Mouse (Mus musculus) gastrocnemius, postnatal 25 days (tissue): ENCODE measurements at regions not wholly inside any gene's neighbourhood (a gene's known extent, or its start where the extent isn't known, plus 50 kb on each side); places are given as distances from the start of the nearest gene placed in this dataset.
A peak's percentile ranks its signal among the peaks of the same experiment; 100 is the strongest.

Experiments used
- DNase-seq: peaks from one replicate; pipeline ENCODE4 v3.0.0; 2022

DNA sequence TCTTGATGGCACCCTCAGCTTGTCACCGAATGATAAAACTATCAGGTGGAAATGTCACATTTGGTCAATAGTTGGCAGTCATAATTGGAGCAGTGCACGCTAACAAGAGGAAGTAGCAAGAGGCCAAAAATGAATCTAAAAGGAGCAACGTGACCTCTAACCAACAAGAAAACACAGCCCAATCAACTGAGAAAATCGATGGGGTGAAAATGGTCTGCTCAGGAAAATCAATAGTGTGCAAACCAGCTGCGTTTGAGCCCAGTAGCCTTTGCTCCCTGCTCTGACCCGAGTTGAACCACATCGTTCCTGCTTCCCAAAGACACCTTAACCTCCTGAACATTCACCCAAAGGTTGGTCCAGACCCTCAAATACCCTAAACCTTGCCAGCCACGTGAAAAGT lies 207.3 kb upstream of the Gm6657 start:
- DNase-seq = no peak

DNA sequence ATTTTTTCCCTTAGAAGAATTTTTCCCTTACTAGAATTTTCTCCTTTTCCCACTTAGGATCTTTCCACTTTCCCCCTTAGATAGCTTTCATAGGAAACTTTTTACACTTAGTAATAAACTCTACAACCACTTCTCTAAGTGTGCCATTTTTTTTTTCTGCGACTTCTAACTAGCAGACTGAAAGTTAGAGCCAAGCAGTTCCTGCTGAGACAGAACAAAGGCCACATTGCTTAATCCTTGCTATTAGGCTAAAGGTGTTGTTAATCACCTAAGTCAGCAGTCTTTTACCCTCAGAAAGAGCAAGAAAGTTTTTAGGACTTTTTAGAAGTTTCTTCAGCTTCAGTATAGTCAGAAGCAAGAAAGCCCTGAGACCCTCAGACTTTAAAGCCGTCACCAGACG lies 204.3 kb upstream of the Gm6657 start:
- DNase-seq = no peak

DNA sequence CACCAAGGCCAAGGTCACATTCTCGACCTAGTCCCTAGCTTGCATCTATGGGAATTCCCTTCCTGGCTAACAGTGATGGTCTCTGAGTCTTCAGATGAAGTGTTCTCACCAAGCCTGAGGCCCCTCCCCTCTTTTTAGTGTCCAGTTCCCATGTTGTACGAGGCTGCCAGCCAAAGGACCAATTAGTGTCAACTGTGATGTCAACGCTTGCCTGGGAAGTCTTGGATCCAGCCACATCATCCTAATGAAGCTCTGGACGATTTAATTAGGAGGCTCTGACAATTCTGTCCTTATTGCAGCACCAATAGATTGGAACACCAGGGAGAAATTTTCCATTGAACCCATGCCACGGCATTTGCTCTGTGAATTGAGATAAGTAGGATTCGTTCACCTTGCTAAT lies 202.4 kb upstream of the Gm6657 start:
- no peak for DNase-seq

DNA sequence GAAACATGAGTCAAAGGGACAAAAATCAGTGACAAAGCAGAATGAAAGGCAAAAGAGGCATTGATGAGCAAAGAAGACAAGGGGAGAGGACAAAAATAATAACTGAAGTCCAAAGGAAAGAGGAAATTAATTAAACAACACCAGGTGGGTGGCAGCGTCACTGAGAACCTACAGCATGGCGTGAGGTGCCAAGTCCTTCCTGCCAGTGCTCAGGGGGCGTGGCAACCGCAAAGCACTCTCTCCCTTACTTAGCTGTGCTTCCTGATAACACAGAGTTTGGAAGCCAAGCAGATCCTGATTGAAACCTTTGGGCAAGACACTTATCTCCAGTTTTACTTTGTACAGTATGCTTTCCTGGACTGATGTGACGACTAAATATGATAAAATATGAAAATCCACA lies 199.9 kb upstream of the Gm6657 start:
- DNase-seq = no peak

DNA sequence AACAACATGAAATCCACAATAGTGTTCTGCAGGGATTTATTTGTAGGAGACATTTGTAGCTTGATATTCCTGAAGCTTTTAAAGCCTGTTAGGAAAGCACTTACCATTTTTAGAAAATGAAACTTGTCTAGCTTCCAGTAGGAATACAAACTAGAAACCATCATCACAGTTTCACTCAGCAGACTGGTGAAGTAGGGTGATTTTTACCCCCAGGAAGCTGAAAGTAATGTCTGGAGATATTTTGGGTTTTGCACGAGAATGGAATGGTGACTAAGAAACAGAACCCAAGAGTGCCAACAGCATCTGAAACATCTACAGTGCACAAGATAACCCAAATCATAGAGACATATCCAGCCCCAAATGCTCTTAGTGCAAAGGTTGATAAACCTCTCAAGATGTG lies 196.1 kb upstream of the Gm6657 start:
- no peak for DNase-seq

DNA sequence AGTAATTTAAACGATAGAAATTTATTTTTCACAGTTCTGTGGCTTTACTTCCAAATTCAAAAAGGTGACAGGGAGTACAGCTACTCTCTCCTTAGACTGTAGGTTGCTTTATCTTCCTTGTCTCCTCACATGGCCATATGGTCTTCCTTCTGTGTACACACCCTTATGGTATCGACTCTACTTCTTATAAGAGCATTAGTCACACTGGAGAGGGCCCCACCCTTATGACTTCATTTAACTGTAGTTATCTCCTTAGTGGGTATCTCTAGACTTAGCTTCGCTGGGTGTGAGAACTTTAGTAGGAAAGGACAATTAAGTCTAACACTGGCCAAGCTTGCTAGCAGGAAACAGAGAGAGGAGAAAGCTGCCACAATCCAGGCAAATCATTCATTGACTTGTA lies 193.6 kb upstream of the Gm6657 start:
- no peak for DNase-seq

DNA sequence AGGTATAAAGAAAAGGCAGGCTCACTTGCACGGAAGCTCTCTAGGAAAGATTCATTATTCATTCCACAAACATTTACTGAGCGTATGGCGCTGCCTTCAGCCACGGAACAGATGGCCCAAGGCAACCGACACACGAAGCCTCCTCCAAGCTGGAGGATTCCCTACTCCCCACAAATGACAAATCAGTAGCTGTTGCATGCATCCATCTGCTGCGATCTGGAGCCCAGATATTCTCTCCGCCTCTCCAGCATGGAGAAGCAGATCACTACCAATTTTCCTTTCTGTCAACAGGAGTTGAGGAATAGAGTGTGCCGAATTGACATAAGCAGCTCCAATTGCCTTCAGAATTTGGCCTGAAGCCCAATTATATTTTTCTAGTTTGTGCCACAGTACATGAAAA lies 192.2 kb upstream of the Gm6657 start:
- DNase-seq = no peak

DNA sequence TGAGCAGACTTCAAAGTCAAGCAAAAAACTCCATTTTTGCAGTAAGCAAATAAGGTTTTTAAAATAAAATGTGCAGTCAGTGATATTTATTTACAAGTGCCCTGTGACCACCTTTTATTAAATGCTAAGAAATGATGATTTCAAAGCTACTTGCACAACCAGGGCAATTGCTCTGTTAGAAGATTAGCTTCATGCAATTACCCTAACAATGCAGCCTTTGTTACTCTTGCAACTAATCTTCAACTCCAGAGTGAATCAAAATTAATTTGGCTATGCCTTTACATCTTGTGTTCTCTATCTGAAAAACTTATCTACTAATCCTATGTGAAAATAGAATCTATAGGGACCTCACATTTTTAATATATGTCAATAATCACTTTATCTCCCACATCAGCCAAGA lies 160.3 kb upstream of the Gm6657 start:
- DNase-seq = no peak

DNA sequence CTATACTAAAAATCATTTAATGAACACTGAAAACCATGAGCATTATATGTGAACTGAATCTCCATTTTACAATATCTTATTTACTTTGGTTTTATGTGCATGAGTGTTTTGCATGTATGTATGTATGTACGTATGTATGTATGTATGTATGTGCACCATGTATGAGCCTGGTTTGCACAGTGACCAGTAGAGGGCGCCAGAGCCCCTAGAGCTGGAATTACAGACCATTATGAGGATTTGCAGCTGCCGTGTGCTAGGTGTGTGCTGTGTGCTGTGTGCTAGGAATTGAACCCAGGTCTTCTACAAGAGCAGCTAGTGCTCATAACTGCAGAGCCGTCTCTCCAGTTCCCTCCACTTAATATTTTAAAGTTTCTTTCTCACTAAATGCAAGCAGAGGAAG lies 147.5 kb upstream of the Gm6657 start:
- DNase-seq = no peak

DNA sequence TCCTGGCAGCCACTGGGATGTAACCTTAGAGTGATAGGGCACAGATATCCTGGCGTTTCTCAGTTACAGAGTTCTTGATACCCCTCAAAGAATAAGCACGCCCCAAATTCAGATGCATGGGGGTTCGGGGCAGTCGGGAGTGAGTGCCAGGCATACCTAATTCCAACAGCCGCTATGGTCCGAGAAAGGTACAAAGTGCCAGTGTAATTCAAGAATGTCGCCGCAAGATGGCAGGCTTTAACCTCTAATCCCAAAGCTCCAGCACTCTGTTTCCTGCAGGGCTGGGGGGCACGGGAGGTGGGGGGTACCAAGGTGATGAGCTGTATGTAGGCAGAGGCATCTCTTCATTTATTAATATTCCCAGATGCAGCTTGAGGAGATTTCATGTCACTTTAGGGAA lies 138.1 kb upstream of the Gm6657 start:
- DNase-seq = peak; percentile 16

DNA sequence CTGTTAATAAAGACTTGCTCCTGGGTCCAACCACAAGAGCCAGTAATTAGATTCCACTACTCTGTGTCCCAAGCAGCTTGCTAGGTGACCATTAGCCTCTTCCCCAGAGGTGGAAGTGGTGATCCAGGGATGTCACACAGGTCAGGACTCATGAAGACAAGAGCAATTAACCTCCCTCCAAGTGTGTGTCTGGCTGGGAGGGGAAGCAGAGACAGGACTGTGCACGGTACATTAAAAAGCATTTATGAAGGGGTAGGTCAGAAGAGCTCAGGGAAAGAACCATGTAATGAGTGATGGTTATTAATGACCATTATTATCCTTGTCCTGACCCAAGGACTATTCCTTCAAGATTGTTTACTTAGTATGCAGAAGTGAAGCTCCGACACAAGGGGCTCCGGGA lies 136.9 kb upstream of the Gm6657 start:
- DNase-seq = no peak

DNA sequence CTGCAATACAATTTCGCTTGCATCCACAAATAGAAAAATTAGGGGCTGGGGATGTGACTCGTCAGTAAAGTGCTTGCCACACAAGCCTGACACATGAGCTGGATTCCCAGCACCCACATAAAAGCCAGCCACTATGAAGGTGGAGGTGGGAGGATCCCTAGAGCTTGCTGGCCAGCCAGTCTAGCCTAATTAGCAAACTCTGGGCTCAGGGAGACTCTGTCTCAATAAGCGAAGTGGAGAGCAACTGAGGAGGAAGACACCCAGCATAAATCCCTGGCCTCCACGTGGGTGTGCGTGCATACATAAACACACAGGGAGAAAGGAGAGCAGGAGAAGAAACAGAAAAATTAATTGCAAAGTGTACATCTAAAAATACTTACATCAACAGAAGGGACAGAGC lies 134.1 kb upstream of the Gm6657 start:
- no peak for DNase-seq

DNA sequence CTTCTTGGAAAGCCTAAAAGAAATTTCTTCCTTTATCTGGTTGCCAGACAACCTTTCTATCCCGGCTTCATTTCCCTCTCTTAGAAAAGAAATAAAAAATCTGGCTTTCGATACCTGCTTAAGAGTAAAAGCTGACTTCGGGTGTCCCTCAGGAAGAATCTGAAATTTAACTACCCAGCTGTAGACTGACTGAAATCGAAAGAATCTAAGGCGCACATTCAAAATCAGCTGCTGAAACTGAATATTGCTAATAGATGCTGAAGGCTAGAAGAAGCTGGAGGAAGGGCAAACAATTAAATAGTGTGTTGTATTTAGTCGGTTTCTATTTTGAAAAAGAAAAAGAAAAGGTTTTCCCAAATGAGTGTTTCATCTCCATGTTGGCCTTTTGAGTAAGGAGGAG lies 128.0 kb upstream of the Gm6657 start:
- DNase-seq = no peak

DNA sequence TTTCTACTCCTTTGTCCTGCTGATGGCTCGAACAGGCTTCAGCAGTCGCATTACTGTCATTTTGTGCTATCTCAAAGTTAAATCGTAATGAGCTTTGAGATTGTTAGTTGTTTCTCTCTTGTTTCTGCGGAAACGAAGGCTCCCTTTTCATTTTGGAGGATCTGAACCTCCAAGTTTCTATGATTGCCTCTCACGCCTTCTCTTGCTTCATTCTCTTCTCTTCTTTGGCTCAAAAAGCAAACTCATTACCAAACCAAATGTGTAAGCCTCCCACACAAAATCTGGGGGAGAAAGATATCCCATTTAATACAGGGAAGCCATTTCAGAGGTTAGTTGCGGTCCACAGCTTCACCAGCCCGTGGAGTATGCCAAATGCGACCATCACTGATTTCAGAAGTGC lies 121.1 kb upstream of the Gm6657 start:
- no peak for DNase-seq

DNA sequence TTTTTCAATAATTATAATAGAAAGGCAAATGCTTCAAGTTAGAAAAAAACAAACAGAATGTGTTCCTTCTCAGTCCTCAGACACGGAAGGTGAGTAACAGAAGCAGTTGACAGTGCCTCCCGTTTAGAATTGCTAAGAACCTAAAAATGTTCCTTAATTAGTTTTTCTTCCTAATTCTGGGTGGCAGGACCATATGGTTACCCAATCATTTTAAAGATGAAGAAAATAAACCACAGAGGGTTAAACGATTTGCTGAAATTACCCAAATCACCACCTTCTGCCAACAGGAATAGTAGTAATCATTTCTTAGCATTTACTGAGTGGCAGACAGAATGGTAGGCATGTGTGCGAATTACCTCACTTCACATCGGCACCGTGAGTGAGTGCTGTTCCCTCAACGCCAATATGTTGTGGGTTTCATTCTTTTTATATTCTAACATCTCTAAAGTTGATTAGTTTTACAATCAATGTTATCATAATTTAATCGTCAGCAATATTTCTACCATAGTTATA lies 119.7 kb upstream of the Gm6657 start:
- no peak for DNase-seq

DNA sequence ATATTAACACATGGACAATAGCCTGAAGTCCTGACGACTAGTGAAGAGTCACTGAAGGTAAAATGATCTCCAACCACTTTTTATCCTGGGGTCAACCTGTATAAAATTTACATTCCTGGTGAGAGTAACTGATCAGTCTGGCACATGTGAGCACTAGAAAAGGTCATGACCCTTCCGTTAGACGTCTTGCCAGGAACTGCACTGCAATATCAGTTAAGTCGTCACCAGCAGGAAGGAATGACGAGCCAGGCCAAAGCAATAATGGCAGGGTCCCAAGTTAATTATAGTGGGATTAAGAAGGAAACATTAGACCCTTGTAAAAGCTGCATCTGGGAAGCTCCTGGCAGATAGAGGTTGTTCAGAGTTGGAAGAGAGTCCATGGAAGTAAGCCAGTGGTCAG lies 116.8 kb upstream of the Gm6657 start:
- DNase-seq = no peak

DNA sequence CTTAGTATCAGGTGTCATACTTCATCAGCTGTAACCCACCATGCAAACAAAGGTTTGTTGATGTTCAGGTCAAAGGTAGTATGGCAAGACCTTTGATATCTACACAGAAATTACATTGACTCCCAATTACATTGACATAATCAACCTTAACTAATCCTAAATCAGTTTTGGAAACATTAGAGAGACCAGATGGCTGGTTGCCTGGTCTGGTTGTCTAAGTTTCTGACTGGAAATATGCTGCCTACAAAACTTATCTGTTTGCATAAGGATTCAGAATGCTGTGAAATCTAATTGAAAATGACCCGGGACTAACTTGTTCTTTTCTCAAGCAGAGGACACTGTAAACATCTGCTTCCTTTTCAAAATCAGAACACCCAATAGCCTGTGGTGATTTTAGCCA lies 111.9 kb upstream of the Gm6657 start:
- no peak for DNase-seq

DNA sequence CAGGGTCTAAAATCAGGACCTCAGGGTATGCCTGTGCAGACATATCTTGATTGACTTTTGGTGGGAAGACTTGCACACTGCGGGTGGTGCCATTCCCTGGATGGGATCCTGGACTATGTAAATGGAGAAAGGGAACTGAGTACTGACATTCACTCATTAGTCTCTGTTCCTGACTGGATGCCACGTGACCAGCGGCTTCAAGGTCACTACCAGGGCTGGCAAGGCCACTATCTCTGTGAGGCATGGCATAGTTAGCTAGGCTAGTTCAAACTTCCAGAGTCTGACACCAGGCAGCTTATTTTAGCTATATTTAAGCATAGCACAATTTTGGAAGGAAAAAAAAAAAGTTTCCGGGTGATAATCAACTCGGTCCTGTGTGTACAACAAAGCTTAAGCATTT lies 108.0 kb upstream of the Gm6657 start:
- no peak for DNase-seq

DNA sequence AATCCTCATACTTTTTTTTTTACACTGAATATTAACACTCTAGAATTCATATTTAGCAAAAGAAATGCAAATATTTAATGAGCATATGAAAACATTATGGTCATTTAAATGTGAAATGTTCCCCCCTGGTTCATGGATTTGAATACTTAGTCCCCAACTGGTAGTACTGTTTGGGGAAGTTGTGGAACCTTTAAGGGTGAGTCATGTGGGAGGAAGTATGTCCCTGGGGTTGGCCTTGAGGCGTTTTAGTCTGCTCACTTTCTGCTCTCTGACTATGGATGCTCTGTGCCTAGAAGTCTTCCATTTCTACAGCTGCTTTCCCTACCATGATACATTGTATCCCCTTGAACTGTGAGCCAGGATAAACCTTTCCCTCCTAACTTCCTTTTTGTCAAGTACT lies 106.1 kb upstream of the Gm6657 start:
- no peak for DNase-seq

DNA sequence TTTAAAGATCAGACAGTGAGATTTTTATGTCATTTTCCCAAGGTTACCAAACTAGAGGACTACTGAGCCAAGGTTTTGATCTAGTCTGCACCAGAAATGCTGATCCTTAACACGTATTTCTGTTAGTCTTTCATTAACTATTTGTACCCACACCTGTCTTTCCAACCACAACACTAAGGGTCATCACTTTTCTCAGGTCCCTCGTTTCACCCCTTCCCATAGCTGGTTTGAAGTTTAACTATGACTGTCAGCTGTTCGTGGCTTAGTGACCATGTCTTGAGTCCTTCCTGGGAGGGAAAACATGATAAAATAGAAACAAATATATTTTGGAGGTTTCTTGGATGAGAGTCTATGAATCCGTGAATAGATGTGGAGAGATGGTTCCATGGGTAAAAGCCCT lies 99.6 kb upstream of the Gm6657 start:
- no peak for DNase-seq

DNA sequence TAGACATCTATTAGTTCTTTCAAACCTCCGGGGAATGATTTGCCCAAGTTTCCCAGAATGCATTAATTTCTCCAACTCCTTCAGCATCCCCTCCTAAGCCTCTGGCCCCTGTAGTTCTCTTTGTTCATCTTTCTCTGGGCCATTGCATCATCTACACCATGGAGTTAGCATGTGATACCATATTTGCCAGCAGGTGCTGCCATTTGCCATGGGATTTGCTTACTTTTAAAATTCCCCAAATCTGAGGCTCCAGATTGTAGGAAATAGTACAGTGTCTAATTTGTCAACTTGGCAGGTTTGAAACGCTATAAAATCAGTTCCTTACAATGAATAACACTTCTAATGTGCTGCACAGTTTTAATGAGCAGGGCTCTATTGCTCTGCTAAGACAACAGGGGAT lies 98.7 kb upstream of the Gm6657 start:
- DNase-seq = no peak

DNA sequence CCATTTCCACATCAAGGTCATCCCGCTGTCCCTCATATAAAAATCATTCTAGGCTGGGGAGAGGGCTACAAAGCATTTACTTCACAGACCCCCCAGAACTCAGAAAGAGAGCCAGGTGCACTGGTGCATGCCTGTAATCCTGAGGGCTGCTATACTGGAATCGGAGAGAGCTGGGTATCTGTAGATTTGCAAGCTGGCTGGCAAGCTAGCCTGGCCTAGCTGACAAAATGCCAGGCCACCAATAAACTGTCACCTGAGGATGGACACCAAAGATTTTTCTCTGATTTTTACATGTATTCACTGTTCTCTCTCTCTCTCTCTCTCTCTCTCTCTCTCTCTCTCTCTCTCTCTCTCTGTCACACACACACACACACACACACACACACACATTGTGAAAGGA lies 98.1 kb upstream of the Gm6657 start:
- no peak for DNase-seq

DNA sequence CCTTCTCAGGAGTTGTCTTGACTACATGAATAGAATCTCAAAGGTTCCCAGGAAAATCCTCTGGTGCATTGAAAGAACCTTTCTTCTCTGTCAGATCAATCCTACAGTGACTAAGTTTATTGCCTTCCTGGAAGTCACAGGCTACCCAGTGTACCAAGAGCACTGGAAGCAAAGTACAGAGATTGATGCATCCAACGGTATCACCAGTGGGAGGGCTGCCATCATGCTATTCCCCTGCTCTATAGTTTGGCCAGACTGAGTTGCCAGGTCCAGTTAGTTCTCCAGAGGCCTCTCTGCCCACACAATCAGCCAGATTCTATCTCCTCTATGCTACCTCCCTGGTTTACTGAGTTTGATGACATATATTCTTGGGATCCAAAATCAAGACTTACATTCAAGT lies 96.9 kb upstream of the Gm6657 start:
- DNase-seq = no peak

DNA sequence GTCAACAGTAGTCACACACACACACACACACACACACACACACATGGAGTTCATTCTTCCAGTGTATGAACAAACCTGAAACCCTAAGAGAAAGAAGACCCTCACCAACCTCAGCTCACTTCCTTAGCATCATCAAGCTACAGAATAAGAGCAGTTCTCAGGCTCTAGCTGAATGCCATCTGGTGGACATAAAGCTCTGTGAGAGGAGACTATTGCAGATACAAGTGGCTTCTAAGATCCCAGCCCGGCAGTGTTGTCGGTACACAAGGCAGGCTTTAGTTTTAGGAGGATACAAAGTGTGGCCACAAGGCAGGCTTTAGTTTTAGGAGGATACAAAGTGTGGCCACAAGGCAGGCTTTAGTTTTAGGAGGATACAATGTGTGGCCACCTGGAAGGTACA lies 96.3 kb upstream of the Gm6657 start:
- no peak for DNase-seq

DNA sequence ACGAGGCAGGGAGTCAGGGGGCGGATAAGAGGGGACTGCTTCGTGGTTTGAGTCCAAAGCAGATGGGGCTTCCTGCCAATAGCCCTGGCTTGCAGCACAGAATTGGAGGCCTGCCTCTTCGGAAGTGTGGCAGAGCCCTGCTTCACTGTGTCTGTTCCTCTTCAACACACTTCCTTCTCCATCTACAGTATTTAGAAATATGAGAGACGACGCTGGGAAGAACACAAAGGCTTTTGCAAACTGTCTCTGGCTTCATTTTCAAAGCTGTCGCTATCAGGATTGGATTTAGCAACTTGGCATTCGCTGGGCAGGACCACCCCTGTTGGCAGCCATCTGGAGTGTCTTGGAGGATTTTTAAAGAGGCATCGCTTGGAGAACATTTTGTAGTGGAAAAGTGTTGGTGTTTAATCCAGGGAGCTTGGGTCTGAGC lies 95.3 kb upstream of the Gm6657 start:
- DNase-seq = no peak

DNA sequence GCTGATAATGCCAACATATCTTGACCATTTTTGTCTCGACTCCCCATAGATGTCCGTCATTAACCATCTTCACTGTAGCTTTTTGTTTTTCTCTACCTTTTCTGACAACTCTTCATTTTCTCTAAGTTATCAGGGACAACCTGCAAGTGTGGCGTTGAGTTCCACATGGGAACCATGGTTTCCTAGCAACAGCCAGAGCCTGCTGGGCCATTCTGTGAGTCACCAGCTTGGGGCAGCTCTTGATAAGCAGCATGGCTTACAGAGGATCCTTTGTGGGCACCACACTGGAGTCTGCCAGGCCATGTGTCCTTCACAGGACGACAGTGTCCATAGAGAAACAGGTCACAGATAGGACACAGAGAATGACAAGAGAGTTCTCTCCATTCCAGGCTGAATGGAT lies 94.3 kb upstream of the Gm6657 start:
- DNase-seq = no peak
